Mouse (Mus musculus) intestine, postnatal 0 days (tissue): ENCODE data around the gene Pde4d. TPM values are rescaled to one million over a fixed set of nuclear protein-coding genes. Genes with fewer than 3 reads are reported as not detected.

Experiments used
- ATAC-seq: fragments of 200-750 bp; cut with Nextera tagmentation; 2 replicates; pipeline ENCODE4 v1.8.0; 2017; ENCODE audit warnings: mild to moderate bottlenecking, moderate TSS enrichment, moderate library complexity
- H3K27ac ChIP-seq: fragments of 300-500 bp; sonication (generic); 2 replicates; pipeline ENCODE4 v1.5.1; 2014; ENCODE audit warnings: mild to moderate bottlenecking, low read depth, low read length, moderate library complexity
- H3K27me3 ChIP-seq: fragments of 300-500 bp; sonication (generic); replicated peaks from 2 replicates; pipeline ENCODE4 v1.6.1; 2014; ENCODE audit warnings: low read length, mixed read lengths; ENCODE audit not compliant: control insufficient read depth, insufficient read depth
- H3K36me3 ChIP-seq: fragments of 300-500 bp; sonication (generic); 2 replicates; pipeline ENCODE4 v1.6.1; 2014; ENCODE audit warnings: mild to moderate bottlenecking, moderate library complexity; ENCODE audit not compliant: control insufficient read depth, insufficient read depth
- H3K4me1 ChIP-seq: fragments of 300-500 bp; sonication (generic); replicated peaks from 2 replicates; pipeline ENCODE4 v1.6.1; 2014; ENCODE audit warnings: antibody characterized with exemption, low read length, mixed read lengths; ENCODE audit not compliant: control insufficient read depth, insufficient read depth
- H3K4me2 ChIP-seq: fragments of 300-500 bp; sonication (generic); replicated peaks from 2 replicates; pipeline ENCODE4 v1.6.1; 2014; ENCODE audit warnings: low read depth, mild to moderate bottlenecking, moderate library complexity
- H3K4me3 ChIP-seq: fragments of 300-500 bp; sonication (generic); 2 replicates; pipeline ENCODE4 v1.5.1; 2014; ENCODE audit warnings: low read depth, low read length
- H3K9ac ChIP-seq: fragments of 300-500 bp; sonication (generic); 2 replicates; pipeline ENCODE4 v1.6.1; 2014; ENCODE audit warnings: mild to moderate bottlenecking, low read depth, low read length
- H3K9me3 ChIP-seq: fragments of 300-500 bp; sonication (generic); 2 replicates; pipeline ENCODE4 v1.6.1; 2016; ENCODE audit warnings: mixed run types; ENCODE audit not compliant: control insufficient read depth
- CTCF ChIP-seq: sonication (generic); IDR thresholded peaks from 2 replicates; pipeline ENCODE4 v1.5.1; 2016; ENCODE audit warnings: low read depth, mild to moderate bottlenecking, control low read depth, antibody characterized with exemption, moderate library complexity
- WGBS: fragments of 180-500 bp; shearing (Covaris S2); extraction: QIAGEN DNeasy Blood & Tissue Kit; methylation state at CpG from one replicate; pipeline ENCODE4 v1.1.7; 2014; 5-methylcytosine and 5-hydroxymethylcytosine counted together
- polyA plus RNA-seq: library from polyadenylated mRNA; unstranded; fragments of >200 nt; fragmentation: Nextera tagmentation; extraction: Ambion mirVana; gene quantifications from 2 replicates; pipeline ENCODE4 v1.2.1, GENCODE M21; 2015

Pde4d gene
- polyA plus RNA-seq, 1 experiment from 2014 or later, result 17.8 TPM

- H3K36me3 ChIP-seq, result no peaks in the 10 kb centered on the region
- no peak overlapping the region for H3K27ac ChIP-seq
- H3K4me2 ChIP-seq, result no peak overlapping the region
- H3K9me3 ChIP-seq, result no peaks in the 10 kb centered on the region
- H3K4me1 ChIP-seq, result no peaks in the 10 kb centered on the region
- 51% methylated on average over 5 of the region's 5 CpGs for WGBS
- no peak overlapping the region for H3K4me3 ChIP-seq
- H3K27me3 ChIP-seq, result no peaks in the 10 kb centered on the region
- no peak overlapping the region for H3K9ac ChIP-seq
- TF ChIP-seq CTCF, result no peak
- no peak for ATAC-seq
These were observed 1085.0 kb downstream of the Pde4d start for GRCm38 (mm10) chr13:109534709-109535284.

DNA sequence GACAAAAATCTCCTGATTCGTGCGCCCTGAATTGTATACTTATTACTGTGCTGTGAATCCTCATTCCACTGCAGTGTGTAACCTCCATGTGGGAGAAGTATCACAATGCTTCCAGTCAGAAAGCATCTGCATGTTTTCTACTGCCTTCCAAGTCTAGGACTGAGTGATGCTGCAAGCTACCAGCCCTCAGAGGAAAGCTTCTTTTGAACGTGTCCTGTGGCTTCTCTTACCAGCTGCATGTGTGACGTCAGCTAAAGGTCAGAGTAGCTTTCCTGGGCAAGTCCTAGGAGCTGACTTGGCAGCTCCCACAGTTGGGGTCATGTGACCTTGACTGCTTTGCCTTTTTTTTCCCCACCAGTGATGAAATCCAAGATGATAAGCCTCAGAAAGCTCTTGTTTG is 1086.9 kb downstream of the Pde4d start:
- Histone ChIP-seq H3K27me3 (no peaks in the 10 kb centered on the region), H3K4me2 (no peak overlapping the region), H3K36me3 (no peaks in the 10 kb centered on the region), H3K27ac (no peak overlapping the region), H3K4me1 (no peaks in the 10 kb centered on the region), H3K9me3 (no peaks in the 10 kb centered on the region), H3K4me3 (no peak overlapping the region), H3K9ac (no peak overlapping the region)
- whole genome bisulfite sequencing, result 57% methylated on average over 4 of the region's 4 CpGs
- no peak for ATAC-seq
- TF ChIP-seq CTCF, result no peak

DNA sequence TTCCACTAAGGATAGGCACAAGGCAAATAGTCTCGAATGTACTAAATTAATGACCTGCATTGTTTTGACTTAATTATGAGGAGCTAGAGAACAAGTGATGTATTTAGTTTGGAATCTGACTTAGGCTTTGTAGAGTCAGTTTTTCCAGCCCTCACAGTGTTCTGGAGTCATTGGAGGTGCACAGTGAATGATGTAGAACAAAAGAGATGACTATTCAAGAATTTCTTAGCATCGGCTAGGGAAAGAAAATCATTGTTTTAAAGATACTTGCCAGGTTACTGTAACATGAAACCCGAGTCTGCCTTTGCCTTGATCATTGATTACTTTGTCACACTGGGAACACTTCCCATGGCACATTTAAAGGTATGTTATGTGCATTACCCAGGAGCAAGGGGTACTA is 1089.6 kb downstream of the Pde4d start:
- Histone ChIP-seq H3K4me1 (no peaks in the 10 kb centered on the region), H3K9me3 (no peaks in the 10 kb centered on the region), H3K36me3 (no peaks in the 10 kb centered on the region), H3K4me2 (no peak overlapping the region), H3K9ac (no peak overlapping the region), H3K4me3 (no peak overlapping the region), H3K27me3 (no peaks in the 10 kb centered on the region), H3K27ac (no peak overlapping the region)
- 68% methylated on average over 3 of the region's 3 CpGs for whole genome bisulfite sequencing
- ATAC-seq, result no peak
- TF ChIP-seq CTCF, result no peak

DNA sequence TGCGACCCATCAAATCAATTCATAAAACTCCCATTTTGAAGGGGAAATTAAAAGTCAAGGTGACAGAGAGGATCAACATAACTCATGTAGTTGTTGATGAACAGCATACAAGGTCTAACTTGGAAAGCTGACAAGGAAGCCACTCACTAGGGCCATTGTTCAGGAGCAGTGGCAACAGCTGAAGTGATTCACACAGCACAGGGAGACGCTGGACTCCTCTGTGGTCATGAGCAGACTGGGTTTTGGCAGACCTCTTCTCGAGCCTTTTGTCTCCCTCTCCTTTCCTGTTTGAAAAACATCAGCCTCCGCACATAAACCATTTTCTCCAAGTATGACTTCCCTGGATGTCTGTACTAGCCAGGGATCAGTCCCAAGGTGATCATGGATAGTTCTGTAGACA is 1094.9 kb downstream of the Pde4d start:
- no peaks in the 10 kb centered on the region for H3K9me3 ChIP-seq
- no peak for ATAC-seq
- no peaks in the 10 kb centered on the region for H3K27me3 ChIP-seq

DNA sequence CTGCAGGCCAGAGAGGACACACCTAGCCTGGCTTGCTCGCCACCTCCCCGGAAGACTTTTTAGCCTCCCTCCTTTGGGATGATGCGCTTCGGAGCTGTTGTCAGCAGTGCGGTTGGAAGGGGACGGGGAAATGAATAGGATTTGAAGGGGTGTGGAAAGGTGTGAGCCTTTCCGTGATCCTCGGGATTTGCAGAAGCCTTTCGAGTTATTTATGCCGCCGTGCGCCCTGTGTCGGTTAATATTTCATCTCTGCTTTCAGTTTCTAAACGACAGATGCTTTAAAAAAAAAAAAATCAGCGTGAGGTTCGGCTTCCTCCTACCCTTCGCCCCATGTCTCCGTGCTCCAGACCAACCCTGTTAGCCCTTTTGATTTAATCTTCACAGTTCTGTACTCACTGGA is 1096.6 kb downstream of the Pde4d start:
- TF ChIP-seq CTCF, result no peak
- Histone ChIP-seq H3K4me3 (peak overlapping the region; percentile 32), H3K9ac (no peak overlapping the region), H3K36me3 (no peaks in the 10 kb centered on the region), H3K4me2 (peak overlapping the region; percentile 44), H3K9me3 (no peaks in the 10 kb centered on the region), H3K27me3 (no peaks in the 10 kb centered on the region), H3K4me1 (no peaks in the 10 kb centered on the region), H3K27ac (no peak overlapping the region)
- ATAC-seq, result no peak
- WGBS, result 53% methylated on average over 18 of the region's 18 CpGs

More for the DNA sequence above, 1094.9 kb downstream of the Pde4d start:
- Histone ChIP-seq H3K27ac (no peak overlapping the region), H3K36me3 (no peaks in the 10 kb centered on the region), H3K9ac (no peak overlapping the region), H3K4me2 (no peak overlapping the region), H3K4me3 (no peak overlapping the region), H3K4me1 (no peaks in the 10 kb centered on the region)
- 80% methylated on average over 4 of the region's 4 CpGs for WGBS
- TF ChIP-seq CTCF, result no peak

DNA sequence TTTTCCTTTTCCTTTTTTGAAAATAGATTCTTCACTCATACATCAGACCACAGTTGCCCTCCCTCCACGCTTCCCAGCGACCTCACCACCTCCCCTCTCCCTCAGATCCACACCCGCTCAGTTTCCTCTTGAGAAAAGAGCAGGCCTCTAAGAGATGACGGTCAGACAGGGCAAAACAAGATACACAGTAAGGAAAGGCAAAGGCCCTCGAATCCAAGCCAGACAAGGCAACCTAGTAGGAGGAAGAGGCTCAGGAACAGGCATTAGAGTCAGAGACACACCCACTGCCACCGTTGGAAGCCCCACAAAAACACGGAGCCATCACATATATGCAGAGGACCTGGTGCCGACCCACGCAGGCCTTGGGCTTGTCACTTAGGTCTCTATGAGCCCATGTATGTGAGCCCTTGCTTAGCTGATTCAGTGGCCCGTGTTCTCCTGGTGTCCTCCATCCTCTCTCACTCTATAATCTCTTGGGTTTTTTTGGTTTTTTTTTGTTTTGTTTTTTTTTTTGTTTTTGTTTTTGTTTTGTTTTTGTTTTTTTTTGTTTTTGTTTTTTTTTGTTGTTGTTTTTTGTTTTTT is 1097.3 kb downstream of the Pde4d start:
- Histone ChIP-seq H3K27me3 (no peaks in the 10 kb centered on the region), H3K4me1 (no peaks in the 10 kb centered on the region), H3K36me3 (no peaks in the 10 kb centered on the region), H3K4me2 (no peak overlapping the region; the same call in 1 of the 2 replicates), H3K4me3 (no peak overlapping the region), H3K27ac (no peak overlapping the region), H3K9me3 (no peaks in the 10 kb centered on the region), H3K9ac (no peak overlapping the region)
- TF ChIP-seq CTCF, result no peak
- WGBS, result 85% methylated on average over 10 of the region's 10 CpGs
- no peak for ATAC-seq
